Mouse (Mus musculus) telencephalon, adult 2 months (tissue): ENCODE measurements around the gene Dscaml1.
A peak's percentile ranks its signal among the peaks of the same experiment; 100 is the strongest.

ENCODE experiments used
- DNase-seq: peaks from one replicate; pipeline ENCODE4 v3.0.0-alpha.2; 2011; ENCODE audit warnings: low read depth, low spot score

Gene Dscaml1

GRCm38 (mm10) chr9:45682461-45682998, 256.1 kb downstream of the Dscaml1 start:
- DNase-seq, result no peak

DNA sequence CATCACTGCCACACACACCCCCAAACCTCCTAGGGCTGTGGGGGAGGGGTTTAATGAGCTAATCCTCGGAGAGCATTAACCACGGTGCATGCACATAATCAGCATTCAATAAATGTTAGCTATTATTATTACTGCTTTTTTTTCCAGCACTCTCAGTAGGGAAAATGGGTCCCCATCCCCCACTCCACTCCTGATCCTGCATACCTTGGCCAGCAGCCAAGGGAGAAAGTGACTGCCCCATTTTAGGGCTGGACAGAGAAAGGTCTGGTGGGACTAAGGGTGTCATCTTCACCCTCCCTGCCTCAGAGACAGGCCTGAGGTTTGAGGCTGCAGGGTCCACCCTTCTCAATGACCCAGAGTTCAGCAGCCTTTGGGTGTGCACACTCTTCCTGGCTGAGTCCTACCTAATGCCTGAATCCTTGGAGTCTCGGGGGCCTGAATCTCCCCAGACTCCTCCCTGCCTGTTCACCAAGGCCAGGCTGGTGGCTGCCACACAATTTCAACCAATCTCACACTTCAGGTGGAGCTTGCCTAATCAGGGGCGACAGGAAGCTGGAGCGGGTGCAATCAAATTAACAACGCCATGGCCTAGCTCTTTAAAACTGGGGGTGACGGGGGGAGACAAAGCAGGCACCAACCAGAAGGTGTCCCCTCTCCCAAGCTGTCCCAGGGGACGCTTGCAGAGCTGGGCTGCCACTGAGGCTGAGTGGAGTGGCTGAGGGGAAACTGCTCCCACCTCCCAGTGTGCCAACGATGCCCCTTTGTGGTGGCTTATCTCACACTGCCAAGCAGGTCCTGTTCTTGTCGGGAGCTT, 267.2 kb downstream of the Dscaml1 start:
- no peak for DNase-seq

- no peak for DNase-seq
Measured at GRCm38 (mm10) chr9:45694256-45694655, 267.8 kb downstream of the Dscaml1 start.

GRCm38 (mm10) chr9:45699171-45699570, 272.7 kb downstream of the Dscaml1 start:
- no peak for DNase-seq

DNA sequence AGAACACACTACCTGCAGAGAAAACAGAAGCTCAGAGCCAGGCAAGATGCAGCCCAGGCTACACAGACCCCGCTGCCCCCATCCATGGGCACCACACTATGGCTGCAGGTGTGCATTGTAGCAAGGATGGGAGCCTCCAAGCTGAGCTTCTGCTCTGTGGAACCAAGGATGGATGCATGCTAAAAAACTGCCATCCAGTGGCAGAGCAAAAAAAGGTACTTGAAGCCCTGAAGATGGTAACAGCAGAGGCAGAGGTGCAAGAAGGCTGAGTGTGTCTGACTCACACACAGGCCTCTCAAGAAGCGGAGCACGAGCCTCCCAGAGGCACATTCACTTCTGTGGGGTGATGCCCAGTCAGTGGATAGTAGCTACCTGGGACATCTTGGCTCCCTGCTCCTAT, 276.8 kb downstream of the Dscaml1 start:
- peak; percentile 38 for DNase-seq

DNA sequence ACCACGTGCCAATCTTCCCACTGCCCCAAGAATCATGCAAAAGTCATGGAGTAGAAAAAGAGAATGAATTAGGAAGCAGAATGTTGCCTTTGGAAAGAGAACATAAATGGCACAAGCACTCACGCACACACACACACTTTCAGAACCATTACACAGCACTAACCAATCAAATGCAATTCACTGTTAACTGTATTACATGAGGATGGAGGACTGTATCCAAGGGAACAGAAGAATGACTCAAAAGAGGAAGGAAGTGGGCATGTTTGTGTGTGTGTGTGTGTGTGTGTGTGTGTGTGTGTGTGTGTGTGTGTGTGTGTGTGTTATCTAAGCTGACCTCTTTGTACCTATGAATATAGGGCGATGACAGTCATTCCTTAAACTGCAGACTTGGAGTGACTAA, 278.0 kb downstream of the Dscaml1 start:
- no peak for DNase-seq

GRCm38 (mm10) chr9:45710300-45710699, 283.9 kb downstream of the Dscaml1 start:
- peak; percentile 33 for DNase-seq

- no peak for DNase-seq
Measured at GRCm38 (mm10) chr9:45715387-45715786, 289.0 kb downstream of the Dscaml1 start.

DNA sequence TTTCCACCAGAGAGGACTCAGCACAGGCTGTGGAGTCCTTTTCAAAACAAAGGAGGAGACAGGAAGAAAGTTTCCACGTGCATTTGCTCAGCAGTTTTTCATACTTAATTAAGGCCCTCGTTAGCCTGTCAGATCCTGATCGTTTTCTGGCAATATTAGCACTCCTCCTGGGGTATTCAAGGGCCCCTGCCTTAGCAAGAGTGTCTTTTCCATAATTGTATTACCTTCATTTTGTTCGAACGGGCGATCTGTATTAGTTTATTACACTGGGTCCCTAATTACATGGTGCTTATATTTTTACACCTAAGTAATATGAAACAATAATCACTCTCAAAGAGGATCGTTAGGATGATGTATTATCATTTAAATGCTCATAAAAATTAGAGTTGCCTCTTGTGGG, 293.6 kb downstream of the Dscaml1 start:
- DNase-seq, result no peak

GRCm38 (mm10) chr9:45731851-45732250, 305.4 kb downstream of the Dscaml1 start:
- no peak for DNase-seq

DNA sequence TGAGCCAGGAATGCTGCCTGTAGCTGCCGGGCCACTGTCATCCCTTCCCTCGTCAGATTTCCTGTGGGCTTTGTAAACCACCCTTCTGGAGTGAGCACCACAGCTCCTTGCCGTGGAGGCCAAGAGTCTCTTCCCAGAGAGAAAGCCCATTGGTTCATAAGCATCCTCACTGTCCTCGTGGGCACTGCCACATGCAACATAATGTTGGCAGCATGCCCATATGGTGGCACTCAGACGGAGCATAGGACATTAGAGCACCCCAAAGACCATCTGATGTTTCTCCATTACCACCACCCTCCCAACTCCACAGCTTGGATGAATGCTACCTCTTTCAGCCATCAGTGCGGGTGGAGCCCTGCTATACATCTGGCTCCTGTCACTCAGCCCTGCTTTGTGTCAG, 306.8 kb downstream of the Dscaml1 start:
- no peak for DNase-seq

DNA sequence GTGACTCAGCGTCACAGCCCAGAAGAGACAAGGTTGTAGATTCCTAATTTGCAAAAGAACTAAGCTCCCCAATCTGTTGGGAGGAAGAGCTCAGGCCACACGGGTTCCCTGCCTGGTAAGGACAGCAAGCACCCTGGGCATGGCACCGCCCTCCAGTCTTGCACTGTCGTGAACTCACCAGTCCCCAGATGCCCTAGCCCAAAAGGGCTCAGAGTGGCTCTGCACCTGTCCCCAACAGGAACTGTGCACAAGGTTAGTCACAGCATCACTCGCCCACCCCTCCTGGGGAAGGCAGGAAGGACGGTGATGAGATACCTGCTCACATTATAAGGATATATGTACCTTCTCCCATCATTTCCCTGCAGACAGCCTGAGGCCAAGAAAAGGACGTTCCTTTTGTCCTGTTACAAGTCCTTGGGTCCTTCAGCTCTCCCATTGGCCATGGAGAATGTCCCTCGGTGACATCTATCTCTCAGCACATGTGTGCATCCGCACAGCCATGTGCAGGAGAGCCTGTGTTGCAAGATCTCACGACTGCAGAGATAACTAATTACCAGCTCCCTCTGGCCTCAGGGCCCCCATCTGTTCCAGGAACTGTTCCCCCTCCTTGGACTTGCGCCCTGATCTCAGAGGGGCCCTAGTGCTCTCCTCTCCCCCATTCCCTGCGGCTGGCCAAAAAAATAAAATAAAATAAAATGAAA, 312.7 kb downstream of the Dscaml1 start:
- DNase-seq, result no peak

GRCm38 (mm10) chr9:45739702-45740583, 313.5 kb downstream of the Dscaml1 start:
- DNase-seq, result no peak

DNA sequence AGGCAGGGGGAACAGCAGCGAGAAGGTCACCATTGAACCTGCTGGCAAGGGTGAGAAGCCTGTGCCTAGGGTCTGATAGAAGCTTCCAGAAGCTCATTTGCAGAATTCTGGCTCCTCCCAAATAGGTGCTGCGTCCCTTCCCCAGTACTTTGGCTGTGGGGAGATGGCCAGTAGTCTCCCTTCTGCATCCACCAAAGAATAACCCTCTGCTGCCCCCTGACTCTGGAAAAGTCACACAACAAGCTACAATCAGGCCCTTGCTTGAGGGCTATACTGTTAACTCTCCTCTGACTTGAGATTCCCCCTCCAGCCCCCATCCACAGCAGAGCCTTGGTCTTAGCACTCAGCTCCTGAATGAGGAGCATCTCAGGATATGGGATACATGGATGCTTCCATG, 314.2 kb downstream of the Dscaml1 start:
- no peak for DNase-seq

DNA sequence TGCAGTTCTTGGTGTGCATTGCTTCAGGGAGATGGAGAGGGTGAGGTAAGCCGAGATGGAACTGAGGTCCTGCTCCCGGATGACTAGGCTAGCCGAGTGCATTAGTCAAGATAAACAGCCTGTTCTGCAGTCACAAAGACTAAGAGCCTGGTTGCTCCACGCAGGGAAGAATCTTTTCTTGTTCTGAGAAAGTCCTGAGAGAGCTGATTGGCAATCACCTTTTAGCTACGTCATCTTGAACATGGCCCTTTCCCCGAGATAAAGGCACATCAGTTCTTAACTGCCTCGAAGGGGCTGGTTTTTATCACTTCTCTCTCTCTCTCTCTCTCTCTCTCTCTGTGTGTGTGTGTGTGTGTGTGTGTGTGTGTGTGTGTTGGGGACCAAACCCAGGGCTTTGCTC, 319.0 kb downstream of the Dscaml1 start:
- DNase-seq, result no peak

DNA sequence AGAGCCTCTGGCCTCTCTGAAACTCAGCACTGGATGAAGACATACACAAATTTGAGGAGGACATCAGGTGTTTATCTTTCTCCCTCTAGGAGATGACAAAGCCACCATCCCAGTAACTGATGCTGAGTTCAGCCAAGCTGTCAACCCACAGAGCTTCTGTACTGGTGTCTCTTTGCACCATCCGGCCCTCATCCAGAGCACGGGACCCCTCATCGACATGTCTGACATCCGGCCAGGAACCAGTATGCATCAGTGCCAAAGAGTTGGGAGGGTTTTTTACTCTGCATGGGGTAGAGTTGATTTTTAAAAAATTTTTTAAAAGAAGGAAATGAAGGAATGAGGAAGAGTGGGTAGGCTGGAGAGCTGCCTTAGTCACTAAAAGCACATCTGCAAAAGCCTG, 323.5 kb downstream of the Dscaml1 start:
- no peak for DNase-seq

DNA sequence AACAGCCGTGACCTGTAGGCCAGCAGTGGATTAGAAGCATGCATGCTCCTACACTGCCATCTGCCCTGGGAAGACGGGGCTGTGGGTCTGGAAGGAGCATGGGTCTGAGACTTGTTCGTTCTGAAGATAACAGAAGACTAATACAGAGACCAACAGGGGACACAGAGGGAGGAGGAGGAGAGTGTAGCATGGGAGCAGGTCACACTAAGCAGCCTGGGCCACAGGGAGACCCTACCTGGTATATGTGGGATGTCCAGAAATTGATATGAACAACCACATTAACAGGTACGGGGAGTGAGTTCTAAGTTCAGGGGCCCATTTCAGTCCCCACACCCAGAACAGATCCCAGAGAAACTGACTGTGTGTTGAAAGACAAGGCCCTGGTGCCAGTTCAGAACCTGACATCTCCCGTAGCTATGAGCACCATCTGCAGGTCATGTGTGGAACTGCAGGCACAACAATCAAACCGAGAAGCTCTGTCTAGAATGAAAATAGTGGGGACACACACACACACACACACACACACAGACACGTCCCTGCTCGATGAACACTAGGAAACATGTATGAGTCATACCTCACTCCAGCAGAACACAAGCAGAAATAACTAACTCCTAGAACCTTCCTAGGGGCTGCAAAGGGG, 328.1 kb downstream of the Dscaml1 start:
- DNase-seq, result peak; percentile 56

DNA sequence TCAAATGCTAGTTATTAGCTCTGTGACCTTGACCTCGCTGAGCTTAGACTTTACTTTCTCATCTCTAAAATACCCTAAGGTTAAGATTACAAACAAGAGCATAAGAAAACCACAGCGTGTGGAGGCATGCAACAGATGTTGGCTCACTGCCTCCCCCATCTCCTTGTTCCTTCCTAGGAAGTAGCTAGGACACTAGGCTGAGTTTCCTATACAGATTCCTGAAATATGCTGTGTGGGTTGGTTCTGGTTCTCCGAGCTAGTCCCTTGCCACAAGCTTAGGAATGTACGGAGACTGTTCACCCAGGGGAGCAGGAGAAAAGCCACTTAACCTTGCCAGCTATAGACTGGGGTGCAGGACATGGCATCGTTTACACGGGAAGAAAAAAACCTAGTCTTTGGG, 339.8 kb downstream of the Dscaml1 start:
- DNase-seq, result no peak

DNA sequence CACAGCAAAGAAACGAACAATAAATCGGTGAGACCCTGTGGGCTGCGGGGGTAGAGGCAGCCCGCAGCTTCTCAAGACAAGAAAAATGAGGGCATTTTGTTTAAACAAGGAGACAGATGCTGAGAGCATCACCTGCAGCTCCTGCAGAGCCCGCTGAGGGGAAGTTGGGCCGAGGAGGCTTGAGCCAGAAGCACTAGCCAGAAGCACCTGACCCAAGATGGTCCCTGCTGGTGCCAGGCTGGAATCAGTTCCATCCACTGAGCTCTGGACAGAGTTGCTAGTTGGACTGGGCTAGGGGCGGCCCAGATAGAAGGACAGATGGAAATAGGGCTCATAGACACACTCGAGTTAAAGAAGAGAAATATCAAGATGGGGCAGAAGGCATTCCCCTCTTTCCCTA, 340.7 kb downstream of the Dscaml1 start:
- no peak for DNase-seq

- DNase-seq, result no peak
Measured at GRCm38 (mm10) chr9:45768421-45768820, 342.0 kb downstream of the Dscaml1 start.

DNA sequence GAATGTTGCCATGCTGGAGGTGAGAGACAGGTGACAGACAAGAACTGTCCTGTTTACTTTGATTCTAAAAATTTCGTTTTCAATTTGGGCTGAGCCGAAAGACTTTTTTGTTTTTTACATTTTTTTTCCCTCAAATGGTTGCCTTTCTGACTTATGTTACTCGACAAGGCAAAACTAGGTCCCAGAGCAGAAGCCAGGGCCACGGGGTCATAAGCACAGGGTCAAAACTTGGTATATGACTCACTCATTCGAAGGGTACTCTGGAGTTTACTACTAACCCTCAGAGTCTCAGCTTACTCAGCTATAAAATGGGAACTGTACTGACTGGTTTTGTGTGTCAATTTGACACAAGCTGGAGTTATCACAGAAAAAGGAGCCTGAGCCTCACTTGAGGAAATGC, 343.2 kb downstream of the Dscaml1 start:
- no peak for DNase-seq
